Mouse (Mus musculus) adipocyte (in vitro differentiated cells): Measurements from ENCODE around the gene Fuca2.
"Not testable (repeated sequence)": the region's sequence is repeated elsewhere in the genome, so short reads cannot be mapped to it uniquely, and the experiment has no call there.

ENCODE experiments used
- DNase-seq: peaks from one replicate; pipeline ENCODE4 v3.0.0-alpha.2; 2016; ENCODE audit warnings: low spot score

The Fuca2 gene

DNA sequence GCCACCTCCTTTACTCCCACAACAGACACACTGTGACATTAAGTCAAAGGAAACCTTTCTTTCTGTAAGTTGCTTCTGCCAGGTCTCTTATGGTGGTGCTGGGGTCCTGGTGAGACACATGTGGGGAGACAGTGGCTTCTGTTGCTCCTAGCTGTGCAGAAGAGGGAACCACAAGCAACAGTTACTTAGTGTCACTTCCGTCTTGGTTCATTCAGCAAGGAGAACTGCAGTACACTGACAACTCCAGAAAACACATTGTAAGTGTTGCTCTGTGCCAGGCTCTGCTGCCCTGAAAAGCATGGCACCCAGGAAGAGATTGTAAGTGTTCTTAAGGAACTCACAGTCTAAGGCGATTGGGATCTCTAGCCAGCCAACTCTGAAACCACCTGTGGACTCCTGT, at the start of gene Fuca2:
Gene Fuca2 (plus strand): TSS at position 210 of the 400 bp plus-strand sequence.
- DNase-seq = no peak

DNA sequence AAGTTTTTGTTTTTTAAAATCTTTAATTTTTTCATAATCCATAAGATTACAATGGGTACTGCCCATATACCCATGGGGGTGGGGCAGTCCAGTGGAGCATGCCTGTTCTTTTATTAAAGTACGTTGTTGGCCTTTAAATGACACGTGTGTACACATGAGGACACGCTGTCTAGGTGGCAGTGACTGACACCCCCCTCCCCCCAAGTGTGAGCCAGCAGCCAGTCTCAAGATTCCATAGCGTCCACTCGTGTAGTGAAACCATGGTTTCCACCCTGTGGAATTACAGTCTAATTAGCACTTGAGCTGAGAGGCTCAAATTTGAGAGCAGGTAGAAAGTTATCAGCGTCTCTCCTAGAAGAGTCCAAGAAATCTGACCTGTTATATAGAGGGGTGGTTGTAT, 47.7 kb upstream of the Fuca2 start:
- DNase-seq = no peak

DNA sequence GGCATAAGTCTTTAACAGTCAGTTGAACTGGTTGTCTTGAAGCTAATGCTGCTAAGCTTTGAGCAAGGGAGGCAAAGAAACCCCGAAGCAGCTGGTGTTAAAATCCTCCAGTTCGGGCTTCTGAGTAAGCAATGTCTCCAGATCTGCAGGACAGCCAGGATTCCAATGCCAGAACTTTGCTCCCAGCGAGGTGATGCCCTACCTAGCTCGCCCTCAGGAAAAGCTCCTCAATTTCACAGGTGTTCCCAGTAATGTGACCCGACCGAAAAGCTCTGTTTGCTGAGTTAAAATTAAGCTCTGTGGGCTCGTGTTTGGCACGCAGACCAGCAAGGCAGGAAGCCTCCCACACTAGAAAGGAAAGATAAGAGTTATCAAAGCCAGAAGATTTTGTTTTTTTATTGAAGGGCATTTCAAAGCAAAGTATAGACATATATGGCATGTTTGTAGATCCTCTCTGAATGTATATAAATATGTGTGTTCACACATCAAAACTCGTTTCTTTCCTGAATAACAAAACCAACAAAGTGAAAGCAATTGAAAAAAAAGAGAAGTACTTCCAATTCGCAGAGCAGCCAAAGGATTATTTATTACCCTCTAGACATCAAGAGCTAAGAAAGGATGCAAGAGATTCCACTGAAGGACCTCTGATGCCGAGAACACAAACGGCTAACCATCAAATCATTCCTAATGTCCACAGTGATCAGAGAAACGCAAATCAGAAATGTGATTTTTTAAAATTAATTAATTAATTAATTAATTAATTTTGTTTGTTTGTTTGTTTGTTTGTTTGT, 45.9 kb upstream of the Fuca2 start:
- no peak for DNase-seq

DNA sequence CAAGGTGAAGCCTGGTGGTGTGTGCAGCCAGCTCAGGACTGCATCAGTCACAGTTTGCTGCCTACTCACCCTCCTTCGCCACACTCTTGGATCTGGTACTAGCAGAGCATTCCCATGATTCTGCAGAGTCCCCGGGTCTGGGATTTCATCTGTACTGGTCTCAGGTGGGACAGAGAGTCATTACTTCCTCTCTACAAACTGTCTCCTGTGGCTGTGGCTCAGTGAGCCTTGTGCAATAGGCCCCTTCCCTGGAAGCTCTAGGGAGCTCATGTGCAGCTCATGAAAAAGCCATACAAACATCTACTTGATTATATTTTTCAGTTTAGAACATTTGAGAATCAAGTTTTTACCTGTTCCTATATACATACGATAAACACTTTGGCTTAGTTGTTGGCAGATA, 35.0 kb upstream of the Fuca2 start:
- not testable (repeated sequence) for DNase-seq

DNA sequence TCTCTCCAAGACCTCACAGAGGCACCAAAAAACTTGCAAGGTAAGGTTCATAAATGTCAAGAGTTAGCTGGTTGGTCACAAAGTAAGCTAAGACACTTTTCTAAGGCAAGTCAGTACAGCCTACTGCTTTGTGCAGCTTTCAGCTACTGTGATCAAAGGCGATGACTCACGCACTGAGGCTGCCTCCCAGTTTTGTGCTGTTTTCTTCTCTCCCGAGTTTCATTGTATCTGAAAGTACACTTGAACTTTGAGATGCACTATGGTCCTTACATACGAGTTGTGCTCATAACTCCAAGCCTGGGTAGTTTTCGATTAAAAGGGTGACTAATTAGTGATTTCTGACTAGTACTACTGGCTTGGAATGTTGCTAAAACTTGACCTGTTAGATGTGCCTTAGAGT, 32.4 kb upstream of the Fuca2 start:
- no peak for DNase-seq

DNA sequence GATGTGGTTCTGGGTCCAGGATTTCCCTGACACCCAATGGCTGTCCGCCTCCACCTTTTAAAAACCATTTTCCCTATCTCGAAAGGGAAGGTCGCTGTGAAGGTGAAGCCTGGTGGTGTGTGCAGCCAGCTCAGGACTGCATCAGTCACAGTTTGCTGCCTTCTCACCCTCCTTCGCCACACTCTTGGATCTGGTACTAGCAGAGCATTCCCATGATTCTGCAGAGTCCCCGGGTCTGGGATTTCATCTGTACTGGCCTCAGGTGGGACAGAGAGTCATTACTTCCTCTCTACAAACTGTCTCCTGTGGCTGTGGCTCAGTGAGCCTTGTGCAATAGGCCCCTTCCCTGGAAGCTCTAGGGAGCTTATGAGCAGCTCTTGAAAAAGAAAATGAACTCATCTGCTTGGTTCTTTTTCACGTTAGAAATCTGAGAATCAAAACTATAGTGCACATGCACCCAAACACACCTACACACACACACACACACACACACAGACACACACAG, 31.3 kb upstream of the Fuca2 start:
- not testable (repeated sequence) for DNase-seq

DNA sequence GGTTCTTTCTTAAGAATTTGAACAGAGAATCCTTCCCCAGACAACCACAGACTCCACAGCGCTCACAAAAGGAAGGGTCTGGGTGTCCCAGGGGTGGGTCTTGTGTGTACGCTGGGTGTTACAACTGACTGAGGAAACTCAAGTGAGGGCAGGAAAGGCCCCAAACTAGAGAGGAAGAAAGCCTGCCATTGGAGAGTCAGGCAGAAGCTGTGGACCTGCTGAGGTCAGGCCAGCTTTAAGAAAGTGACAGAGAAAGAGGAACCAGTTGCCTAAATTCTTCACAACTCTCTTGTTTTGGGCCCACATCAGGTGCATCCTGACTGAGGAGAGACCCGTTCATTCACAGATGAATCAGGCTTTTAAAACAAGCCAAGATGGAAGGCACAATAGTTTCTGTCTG, 29.1 kb upstream of the Fuca2 start:
- DNase-seq = no peak

DNA sequence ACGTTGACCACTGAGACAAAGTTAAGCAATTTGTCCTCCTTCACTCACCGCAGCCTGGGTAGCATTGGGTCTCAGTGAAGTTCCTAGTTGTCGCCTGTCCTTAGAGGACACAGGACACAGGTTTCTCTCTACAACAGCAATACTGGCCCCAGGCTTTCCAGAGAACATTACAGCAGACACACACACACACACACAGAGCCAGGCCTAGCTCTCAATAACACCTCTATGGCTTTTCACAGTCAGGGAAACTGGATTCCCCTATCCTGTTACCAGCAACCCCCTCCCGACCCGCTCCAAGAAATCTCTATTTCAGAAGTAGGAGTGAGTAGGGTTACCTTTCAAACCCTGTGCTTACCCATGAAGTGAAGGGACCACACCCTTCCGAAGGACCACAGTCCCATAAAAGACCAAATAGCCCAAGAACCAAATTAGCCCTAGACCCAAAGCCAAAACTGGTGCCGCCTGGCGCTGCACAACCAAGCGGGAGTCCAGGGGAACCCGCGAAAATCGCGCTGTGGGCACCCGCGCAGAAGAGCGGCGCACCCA, 26.0 kb upstream of the Fuca2 start:
- DNase-seq = no peak

DNA sequence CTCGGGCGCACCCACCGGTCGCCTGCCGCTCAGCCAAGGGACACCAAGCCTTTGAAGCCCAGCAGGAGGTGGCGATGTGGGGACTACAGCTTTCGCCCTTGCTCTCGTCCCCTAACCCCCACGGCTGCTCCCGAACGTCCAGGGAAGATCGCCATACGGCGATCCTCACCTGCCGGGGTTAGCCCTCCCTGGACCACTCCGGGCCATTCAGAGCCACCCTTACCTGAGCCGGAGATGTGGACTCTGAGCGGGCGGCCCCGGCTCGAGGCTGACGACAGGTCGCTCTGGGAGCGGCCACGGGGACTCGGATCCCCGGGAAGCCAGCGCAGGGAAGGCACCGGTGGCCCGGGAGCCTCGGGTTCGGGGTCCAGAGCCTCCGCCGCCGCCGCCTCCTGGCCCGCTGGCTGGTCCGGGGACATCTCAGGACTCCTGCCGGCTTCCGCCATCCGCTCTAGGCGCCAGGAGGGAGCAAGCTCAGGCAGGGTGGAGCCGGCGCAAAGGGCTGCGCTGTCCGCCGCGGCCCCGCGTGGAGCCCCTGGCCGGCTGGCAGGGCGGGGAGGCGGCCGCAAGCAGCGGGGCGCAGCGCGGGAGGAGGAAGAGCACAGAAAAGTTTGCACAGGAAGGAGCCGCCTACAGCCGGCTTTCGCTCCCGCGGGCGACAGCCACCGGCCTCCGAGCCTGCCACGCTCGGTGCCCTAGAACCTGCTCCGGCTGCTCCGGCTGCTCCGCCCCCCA, 25.3 kb upstream of the Fuca2 start, which contains the start of gene Phactr2:
Gene Phactr2 (minus strand): TSS at position 580 of the 735 bp plus-strand sequence.
- DNase-seq = no peak

DNA sequence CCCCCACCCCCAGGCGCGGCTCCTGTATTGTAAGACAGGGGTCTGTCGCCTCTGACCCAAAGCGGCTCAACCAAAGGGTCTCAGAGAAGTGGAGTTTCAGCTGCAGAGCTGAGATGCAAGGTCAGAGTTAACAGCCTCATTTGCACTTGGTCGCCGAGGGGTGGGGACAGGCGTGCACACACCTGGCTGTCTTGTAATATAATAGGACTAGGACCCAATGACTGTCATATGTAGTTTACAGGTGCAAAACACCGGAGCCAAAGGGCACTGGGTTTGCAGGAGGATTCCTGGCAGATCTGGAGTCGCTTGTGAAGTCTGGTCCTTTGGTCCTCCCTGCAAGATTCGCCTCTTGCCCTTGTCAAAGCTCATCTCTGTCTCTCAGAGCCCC, 24.8 kb upstream of the Fuca2 start:
- DNase-seq = no peak

DNA sequence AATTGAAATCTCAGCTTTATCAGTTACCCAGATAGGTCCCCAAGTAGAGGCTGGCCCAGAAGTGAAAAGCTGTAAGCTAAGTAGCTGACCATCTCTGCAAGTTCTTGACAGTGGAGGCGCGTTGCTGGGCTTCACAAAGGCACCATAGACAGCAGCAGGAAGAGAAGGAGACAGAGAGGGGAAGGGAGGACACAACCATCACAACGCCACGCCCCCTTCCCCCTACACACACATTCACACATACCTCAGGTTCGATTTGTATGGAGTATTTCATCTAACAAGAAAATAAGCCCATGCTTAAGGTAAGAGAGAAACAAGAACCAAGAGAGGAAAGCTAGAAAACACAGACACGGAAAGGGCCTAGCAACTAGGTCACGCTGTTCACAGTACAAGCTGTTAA, 24.2 kb upstream of the Fuca2 start:
- DNase-seq = no peak

DNA sequence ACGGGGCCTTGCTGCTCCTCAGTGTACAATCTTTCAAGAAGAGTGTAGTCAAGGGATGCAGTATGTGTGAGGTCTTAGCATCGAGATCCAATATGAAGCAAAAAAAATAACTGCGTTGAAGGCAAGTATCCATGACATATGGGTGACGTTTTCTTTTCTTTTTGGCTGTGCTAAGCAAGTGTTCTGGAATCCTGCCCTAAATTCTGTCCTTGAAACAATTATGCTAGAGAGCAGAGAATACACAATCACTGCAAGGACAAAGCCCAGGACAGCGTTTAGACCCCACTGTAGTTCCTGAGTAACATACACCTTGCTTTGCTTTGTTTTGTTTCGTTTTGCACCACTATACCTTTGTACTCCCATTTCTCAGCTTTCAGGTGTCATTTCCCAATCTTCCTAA, 20.0 kb upstream of the Fuca2 start:
- DNase-seq = no peak

DNA sequence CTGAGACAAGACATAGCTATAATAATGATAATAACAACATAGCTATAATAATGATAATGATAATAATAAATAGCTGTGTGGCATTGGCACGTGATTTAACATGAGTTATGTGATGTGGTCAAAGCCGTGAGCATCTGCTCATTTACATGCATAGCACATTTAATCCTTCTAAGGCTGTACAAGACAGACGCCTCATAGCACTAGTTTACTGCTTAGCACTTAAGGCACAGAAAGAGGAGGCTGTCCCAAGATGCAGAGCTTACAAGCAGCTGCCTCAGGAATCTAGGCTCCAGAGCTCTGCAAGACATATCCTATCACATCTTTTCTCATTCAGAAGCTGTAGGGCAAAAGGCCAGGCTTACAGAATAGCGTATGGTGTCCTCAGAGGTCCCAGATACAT, 13.4 kb upstream of the Fuca2 start:
- DNase-seq = no peak

DNA sequence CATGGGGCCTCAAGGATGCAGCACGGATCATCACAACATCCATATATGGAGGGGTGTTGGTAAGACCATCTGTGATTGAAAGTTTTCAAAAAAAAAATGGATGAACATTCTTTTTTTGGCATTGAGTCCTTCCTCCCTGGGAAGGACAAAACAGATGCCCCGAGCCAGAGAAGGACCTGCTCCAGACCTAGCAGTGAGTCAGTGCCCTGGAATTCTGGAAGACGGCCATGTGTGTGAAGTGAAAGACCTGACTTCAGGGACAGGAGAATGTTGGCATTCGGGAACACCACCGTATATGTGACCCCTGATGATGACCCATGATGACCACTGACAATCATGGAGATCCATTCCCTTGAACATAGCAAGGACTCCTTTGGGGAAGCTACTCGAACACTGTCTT, 9.7 kb upstream of the Fuca2 start:
- DNase-seq = no peak

DNA sequence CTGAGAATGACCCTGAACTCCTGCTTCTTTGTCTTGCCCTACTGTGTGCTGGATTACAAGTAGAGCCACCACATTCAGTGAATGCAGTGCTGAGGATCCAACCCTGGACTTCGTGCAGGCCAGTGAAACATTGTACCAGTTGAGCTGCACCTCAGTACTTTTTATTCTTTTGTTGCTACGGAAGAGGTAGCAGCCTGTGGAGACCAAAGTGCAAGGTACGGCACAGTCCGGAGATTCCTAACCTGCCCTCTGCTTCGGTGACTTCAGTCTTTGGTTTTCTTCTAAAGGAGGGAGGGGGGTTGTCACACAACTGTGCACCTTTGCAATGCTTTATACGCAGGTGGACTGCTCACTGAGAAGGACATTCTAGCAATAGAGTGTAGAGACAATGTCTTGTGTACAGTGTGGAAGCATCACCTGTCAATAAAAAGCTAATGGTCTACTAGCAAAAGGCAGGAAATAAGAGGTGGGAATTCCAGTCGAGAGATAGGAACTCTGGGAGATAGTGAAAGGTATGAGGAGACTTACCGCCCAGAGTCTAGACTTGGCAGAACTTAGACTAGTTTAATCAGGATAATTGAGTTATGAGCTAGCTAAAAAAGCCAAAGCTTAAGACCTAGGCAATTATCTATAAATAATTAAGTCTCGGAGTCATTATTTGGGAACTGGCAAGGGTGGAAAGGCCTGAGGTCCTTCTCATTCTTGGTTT, 5.2 kb upstream of the Fuca2 start:
- DNase-seq = no peak

DNA sequence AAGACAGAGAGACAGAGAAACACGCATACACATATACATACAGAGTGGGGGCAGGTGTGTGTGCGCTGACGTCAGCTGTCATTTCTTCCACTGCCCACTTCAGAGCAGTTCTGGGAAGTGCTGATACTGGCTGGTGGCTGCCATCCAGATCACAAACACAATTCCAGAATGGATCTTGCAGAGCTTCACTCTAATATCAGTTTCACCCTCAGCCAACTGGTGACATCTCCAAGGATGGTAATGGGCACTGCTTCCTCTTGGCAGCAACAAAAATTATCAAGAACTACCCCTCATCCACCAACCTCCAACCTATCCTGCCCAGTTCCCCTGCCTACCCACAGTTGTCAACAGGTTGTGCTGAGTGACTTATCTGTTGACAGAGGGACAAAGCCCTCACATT, 3.0 kb upstream of the Fuca2 start:
- DNase-seq = no peak

DNA sequence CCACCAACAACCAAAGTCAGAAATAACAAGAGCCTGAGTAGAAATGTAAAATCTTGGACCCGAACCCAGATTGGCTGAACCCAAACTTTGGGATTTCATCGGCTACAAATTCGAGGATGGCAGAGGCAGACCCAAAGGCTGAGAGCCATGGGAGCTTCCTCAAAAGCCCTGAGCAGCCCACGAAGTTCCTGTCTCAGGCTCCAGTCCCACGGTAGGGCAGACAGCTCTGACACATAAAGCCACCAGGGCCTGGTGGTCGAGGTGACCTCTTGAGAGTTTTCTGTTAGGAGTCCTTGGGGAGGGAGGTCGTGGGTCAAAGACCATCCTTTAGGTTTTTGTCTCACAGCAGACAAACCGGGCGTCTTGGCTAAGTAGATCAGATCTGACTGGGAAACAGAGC, 1.1 kb downstream of the Fuca2 start:
- no peak for DNase-seq

DNA sequence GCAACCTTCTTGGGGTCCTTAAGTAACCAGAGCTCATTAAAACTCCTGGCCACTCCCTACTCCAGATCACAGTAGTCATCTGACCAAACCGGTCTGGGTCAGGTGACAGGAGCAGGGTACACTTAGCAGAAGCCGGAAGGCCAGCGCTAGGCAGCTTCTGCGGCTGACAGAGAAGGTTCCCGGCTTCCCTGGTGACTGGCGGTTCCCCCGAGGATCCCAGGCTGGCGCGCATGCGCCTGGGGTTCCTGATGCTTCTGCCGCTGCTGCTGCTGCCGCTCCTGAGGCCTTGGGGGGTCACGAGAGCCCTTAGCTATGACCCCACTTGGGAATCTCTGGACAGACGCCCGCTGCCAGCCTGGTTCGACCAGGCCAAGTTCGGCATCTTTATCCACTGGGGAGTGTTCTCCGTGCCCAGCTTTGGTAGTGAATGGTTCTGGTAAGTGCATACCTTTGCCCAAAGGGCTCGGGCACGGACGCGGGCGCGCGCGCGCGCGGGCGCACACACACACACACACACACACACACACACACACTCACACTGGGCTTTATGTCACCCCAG, 1.7 kb downstream of the Fuca2 start:
- peak; percentile 69 for DNase-seq

DNA sequence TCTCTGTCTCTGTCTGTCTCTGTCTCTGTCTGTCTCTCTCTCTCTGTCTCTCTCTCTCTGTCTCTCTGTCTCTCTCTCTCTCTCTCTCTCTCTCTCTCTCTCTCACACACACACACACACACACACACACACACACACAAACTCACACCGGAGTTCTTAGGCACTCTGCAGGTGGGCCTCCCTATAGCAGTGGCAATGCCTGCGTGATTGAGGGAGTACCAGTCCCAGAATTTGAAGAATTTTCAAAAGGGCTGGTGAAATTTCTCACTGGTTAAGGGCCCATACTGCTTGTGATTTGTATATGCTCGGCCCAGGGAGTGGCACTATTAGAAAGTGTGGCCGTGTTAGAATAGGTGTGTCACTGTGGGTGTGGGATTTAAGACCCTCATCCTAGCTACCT, 2.2 kb downstream of the Fuca2 start:
- not testable (repeated sequence) for DNase-seq

DNA sequence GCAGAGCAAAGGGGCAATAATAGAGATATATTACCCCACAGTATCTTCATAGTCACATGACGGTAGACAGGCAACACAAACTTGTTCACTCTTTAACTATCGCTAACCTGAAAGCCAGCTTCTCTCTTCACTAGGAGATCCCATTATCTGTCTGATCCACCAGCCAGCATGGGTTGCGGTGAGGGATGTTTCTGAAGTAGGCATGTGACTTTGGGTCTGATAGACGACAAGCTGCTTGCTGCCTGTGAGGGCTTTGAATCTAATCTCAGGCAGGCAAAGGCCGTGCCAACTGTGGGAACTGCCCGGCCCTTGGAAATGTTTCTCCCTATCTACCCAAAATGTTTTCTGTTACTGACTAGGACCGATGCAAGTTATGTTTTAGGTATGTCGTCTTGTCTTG, 3.0 kb downstream of the Fuca2 start:
- no peak for DNase-seq

DNA sequence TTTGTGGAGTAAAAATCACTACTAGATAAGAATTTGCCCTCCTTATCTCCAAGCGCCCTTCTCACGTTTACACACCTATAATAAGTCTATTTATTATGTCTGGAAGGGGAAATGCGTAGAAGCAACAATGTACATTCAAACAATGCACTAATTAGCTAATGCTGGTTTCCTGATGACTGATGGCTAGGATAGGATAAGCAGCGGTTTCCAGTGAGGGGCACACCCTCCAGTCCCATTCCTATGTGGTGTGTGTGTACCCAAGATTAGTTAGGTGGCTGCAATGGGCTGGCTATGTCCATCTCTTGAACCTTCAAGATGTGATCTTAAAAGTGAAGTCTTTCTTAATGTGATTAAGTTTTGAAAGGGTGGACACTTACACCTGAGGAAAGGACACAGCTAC, 22.5 kb downstream of the Fuca2 start:
- DNase-seq = no peak

DNA sequence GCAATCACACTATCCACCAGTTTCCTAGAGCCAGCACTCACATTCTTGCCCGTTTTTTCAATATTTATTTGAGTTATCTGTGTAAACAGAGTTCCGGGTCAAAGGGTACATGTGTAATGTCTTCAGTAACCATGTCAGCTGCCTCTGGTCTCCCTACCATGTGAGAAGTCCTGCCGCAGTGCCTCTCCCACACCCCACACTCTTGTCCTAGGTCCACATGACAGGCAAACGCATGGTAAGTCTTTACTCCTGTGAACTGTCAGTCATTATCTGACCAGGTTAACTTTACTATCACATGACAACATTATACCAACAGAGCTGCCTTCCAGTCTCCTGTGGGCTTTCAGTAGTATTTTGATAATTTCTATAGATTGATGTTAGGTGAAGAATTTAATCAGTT, 28.8 kb downstream of the Fuca2 start:
- no peak for DNase-seq
